Mouse (Mus musculus) stomach, postnatal 0 days (tissue): Measurements from ENCODE around the gene B3galt1.

Experiments
- CTCF ChIP-seq: IDR thresholded peaks from 2 replicates; pipeline ENCODE4 v1.5.1; 2016; ENCODE audit warnings: antibody characterized with exemption, low read depth, mild to moderate bottlenecking, moderate library complexity
- EP300 ChIP-seq: optimal IDR thresholded peaks from 2 replicates; pipeline ENCODE3; 2016; ENCODE audit warnings: antibody characterized with exemption

GRCm38 (mm10) chr2:67822360-67822759 is 256.7 kb downstream of the B3galt1 start:
- TF ChIP-seq EP300 (no peak), CTCF (no peak)
